8 mouse cellular contexts compared by ENCODE assay signal in genomic region chr6:50776931-50777495, GRCm38 (mm10).
A peak's percentile ranks its signal among the peaks of the same experiment; 100 is the strongest.
DNase-seq lines count a peak whose midpoint lies in the region; ATAC-seq lines count a peak whose summit lies in the region.

No protein-coding gene starts in this region.

- DNase-seq in heart, adult 11 months, result peak; percentile 73
- no peak for DNase-seq in heart, postnatal 36 days
- DNase-seq in cerebellum, postnatal 25 days, result peak; percentile 36 to 43
- DNase-seq in frontal cortex, postnatal 25 days (ENCODE audit: low spot score in 2 of 2), result peak; percentile 35 to 59
- peak; percentile 83 to 85 for DNase-seq in layer of hippocampus, adult 8-10 months (ENCODE audit: low spot score in 2 of 2)
- peak; percentile 15 for DNase-seq in lung, postnatal 25 days (ENCODE audit: low spot score)
- DNase-seq in right cerebral cortex, postnatal 4 days, result peak; percentile 53

- ATAC-seq in megakaryocyte, adult 5-6 weeks (ENCODE audit: poor library complexity, severe bottlenecking), result no peak

- intact Hi-C loops in heart, postnatal 36 days (cut with DNase I), result no loop called here

Comparison
In these comparisons a context has a peak if more than half of its experiments do, and no peak if none do; other contexts are left out.
1. DNase-seq: peak in heart, adult 11 months (single experiment), cerebellum, postnatal 25 days (2 of 2), frontal cortex, postnatal 25 days (2 of 2), layer of hippocampus, adult 8-10 months (2 of 2), lung, postnatal 25 days (single experiment) and right cerebral cortex, postnatal 4 days (single experiment); none in heart, postnatal 36 days (0 of 2).